Mouse (Mus musculus): ENCODE measurements at regions not wholly inside any gene's neighbourhood (a gene's known extent, or its start where the extent isn't known, plus 50 kb on each side); places are given as distances from the start of the nearest gene placed in this dataset.

DNA sequence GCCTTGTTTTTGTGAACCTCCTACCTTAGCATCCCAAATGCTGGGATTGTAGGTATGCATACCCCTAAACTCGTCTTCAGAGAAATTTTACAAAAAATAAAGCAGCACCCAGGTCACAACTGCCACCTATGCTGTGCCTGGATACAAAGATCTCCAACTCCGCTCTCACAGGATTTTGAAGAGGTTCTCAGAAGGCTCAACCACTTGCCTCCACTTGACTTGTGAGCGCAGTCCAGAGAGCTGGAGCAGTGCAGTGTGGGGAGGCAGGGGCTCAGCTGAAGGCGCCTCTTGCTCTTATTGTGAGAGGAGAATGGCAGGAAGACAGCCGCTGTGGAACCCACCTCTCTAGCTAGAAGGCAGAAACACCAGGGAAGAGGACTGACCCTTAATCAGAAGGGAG lies 182.9 kb downstream of the Rap2a start:
- no peak for DNase-seq

DNA sequence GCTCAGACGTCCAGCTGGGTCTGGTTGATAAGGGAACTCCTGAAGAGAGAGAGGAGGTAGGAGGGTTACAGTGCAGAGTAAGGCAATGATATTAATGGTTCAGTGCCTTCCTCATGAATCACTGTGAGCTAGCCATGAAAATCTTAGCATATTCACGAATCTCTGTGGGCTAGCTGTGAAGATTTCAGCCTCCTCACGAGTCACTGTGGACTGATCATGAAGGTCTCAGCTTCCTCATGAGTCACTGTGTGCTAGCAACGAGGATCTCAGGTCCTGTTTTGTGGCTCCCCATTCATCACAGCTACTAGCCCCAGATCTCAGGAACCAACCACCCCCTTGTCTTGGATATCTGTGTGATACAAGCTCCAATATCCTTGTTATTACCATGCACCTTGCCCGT lies 191.4 kb downstream of the Rap2a start:
- no peak for DNase-seq

DNA sequence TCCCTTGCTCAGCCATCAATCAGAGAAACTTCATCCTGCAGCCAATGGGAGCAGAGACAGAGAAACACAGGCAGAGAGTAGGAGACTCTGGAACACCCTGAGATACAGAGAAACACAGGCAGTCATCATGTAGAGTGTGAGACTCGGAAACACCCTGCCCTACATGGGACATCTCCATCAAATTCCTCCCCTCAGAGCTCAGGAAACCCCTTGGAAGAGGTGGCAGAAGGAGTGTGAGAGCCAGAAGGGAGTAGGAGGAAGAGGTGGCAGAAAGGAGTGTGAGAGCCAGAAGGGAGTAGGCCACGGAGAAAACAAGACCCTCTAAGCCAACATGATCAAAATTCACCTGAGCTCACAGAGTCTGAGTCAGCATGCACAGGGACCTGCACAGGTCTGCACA lies 197.5 kb downstream of the Rap2a start:
- DNase-seq = no peak

DNA sequence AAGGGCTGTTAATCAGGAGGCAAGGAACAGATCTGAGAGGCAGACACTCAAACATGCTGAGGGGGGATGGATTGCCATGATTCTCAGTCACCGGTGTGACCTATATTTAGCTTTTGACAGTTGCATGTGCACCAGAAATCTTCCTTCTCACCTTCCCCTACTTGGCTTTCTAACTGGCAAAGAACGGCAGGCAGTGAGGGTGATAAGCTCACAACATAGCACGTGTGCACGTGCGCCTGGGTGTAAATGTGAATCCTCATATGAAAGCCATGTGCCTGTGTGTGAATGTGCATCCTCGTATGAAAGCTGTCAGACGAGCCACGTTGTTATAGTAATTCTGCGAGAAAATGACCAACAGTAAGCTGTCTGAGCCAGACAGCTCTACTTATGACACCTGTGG lies 200.3 kb downstream of the Rap2a start:
- DNase-seq = no peak

DNA sequence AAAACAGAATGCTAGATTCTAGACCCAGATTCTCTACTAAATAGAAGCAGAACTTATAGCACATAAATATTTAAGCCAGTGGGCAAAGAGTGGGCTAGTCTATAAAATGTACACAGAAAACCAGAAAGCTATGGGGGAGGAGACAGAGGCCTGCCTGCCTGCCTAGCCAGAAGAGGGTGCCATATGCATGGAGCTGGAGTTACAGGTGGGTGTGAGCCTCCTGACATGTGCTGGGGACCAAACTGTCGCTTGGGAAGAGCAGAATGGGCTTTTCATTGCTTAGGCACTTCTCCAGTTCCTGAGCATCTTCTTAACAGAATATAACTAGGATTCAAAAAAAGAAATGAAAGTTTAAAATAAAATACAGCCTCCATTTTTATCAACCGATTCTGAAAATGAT lies 200.8 kb downstream of the Rap2a start:
- DNase-seq = no peak

DNA sequence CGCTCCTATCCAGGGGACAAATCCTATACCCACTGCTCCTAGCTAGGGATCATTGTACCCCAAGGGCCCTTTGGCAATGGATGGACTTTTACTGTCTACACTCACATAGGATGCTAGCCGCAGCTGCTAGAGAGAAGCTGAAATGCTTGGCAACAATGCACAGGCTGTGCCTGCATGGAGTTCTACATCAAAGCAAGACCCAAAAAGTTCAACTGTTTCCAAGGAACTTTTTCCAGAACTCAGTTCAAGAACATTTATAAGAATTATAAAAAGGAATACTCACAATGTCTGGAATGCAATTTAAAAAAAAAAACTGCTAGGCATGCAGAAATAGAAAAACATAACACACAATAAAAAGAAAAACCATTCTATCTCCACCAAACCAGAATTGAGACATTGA lies 202.0 kb downstream of the Rap2a start:
- no peak for DNase-seq

DNA sequence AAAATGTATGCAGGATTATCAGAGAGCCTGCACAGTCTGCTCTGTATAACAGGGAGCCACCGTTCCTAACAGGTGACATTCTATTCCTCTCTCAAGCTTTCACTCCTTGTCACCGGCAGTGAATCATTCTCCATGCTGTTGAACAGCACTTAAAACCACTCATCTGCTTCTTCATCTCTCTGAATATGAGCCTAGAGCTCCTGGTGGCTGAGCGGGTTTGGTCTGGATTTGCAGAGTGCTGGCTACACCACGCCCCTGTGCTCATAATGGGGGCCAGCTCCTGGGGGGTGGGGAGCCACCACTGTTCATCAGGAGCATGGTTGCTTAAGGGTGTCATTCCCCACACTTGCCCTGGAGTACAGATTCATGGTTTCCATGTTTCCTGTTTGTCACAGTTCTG lies 207.0 kb downstream of the Rap2a start:
- no peak for DNase-seq

DNA sequence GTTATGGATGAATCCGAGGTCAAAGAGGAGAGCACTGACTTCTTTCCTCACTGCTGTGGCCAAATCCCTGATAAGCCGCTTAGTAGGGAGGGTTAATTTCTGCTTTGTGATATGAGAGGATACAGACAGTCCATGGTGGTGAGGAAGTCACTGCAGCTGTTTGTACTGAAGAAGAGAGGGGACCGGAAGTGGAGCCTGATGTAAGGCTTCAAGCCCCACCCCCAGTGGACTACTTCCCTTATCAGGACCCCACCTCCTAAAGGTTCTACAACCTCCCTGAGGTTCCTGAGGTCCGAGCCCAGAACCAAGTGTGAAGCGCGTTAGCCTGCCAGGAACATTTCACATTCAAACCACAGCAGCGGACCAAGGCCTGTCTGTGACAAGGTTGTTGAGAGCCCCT lies 207.6 kb downstream of the Rap2a start:
- DNase-seq = no peak

DNA sequence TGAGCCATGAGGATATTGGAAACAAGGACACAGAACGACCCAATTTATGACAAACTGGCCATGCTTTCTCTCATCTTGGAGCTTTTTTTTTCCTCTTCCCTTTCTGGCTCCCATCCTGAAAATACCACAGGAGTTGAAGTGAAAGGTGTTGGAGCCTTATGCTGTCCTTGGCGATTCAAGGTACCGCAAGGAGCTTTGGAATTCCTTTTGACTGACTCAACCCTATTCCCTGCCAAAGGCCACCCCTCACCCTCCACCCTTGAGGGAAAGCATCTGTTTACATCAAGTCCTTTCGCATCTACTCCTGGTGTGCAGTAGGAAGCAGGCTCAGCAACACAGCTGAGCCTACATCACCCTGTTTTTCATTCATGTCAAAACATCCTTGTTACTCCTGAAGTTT lies 208.5 kb downstream of the Rap2a start:
- no peak for DNase-seq

DNA sequence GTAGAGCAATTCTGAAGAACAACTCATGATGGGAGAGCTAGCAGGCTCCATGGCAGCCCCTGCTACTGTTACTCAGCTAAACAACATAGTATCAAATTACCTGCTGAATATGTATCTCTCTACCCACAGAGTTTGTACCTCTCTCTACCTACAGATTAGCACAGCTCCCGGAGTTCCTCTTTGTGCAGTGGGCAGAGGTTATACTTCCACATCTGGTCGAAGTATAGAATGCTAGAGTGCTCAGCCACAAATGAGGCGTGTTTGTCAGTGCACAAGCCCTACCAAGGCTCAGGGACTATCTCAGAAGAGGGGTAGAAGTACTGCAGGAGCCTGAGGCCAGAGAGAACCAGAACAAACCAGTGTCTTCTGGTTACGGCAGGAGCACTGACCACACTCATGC lies 211.6 kb upstream of the Ipo5 start:
- DNase-seq = no peak

DNA sequence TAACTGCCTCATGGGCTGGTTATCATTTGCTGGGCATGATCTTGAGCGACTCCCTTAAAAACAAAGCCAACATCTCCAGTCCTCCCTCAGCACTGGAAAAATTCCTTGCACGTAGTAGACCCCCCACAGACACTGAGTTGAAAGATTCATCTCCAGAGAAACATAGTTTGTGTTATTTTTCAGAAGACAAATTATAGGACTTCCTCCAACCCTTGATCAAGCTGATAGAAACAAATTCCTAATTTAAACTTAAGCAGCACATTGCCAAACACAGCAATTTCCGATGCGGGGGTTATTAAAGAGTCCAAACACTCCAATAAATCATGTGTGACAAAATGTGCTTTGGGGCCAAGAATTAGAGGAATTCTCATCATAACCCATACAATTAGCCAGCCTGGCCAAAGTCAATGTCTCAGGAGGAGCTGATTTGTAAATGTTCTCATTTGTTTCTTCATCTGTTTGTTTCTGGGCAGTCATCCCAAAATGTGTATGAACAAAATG lies 205.7 kb upstream of the Ipo5 start:
- DNase-seq = no peak

DNA sequence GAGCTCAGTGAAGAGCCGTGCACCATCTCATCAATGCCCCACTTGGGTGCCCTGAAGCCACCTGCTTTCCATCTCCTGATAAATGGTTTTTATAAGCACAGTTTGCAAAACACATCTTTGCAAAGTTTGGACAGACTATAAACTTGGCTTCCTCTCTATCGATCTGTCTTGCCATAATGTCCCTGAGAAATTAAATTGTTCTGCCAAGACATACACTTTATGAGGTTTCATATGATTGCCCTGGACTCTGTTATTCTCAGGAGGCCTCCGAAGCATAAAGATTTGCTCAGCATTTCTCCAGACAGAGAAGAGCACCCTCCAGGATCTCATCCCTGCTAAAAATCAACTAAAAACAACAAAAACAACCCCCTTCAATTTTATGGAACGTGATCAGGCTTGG lies 200.2 kb upstream of the Ipo5 start:
- no peak for DNase-seq

DNA sequence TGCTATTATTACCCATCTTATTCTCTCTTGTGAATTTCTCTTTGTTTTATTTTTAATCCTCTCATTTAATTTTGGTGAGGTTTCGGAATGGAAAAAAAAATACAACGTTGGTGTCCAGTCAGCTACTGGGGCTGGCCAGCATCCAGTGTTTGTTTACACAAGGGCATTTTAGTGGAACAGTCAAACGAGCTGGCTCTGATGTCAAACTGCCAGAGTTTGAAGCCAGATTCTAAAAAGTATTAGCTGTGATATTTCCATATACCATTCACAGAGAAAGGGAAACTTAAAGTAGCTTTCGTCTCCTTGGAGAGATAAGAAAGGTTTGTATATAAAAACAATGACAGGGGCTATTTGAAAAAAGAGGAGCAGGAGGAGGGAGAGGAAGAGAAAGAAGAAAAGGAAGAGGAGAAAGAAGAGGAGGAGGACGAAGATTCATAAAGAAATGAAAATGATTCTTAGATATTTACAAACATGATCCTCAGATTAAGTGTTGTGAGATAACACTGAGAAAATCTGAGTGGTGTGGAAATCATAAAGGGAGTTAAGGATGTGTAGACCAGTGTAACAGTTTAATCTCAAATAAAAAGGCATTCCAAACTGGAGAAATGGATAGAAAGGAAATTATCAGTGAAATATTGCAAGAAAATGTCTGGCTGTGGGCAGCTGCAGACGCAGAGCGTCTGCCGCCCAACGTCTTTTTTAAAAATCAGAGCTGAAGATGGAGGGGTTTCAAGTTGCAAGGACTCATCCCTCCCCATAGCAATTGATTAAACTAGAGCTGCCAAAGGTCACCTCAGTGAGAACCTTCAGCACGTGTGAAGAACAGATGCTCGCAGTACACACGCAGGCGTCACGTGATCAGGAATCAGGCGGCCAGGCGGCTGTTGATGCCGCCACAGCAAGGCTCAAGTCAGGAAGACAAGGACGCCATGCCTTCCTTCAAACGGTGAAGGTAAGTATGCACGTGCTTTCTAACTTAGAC lies 190.3 kb upstream of the Ipo5 start:
- DNase-seq = no peak

DNA sequence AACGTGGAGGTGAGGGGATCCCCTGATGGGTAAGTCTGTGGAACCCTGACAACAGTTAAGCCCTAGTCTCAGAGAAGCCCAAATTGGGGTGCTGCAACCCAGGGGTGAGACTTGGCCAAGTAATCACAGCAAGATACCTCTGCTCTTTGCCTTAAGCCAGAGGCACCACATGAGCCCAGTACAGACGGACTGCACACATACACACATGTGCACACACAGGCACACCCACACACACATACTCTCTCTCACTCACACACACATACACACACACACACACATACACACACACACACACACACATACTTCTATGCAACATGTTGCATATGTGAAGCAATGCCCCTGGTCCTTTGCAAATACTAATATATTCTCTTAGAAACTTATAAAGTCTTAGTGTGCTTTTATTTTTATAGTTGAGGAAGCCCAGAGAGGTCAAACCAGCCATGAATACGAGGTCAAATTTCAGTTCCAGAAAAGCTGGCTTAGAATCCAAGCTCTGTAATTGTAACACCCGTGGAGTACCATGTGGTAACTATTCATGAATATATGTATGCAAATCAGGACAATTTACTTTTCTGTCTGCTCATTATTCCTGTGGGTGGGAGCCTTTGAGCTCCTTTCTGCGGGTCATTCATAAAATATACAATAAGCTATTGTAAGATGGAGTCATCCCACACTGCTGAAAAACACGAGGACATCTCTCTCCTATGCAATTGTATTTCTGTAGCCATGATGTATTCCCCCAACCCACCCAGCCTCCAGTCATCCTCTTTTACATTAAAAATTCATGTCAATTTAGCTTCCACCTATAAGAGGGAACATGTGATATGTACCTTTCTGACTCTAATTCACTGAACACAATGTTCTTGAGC lies 189.2 kb upstream of the Ipo5 start:
- DNase-seq = no peak

DNA sequence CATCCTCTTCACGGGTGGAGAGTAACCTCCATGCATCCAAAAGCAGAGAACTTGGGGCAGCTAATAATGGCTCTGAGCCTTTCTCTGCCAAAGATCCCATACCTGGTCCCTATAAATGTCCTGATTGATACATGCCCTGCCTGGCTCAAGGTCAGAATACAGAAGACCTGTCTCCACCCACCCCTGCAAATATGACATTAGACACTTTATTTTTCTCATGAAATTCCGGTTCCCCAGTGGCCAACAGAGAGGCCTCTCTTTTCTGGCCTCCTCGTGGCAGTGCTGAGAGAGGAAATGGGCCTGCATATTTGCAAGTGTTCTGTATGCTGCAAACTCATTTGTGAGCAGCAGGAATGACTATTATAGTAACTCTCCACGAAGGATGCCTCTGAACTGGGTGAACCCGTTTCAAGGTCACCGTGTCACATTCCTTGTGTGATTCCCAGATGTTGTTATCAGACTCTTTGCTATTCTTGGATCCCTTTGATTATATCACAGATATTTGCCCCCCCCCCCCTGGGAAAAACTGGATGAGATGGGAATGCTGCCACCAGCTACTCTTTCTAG lies 188.4 kb upstream of the Ipo5 start:
- DNase-seq = no peak

DNA sequence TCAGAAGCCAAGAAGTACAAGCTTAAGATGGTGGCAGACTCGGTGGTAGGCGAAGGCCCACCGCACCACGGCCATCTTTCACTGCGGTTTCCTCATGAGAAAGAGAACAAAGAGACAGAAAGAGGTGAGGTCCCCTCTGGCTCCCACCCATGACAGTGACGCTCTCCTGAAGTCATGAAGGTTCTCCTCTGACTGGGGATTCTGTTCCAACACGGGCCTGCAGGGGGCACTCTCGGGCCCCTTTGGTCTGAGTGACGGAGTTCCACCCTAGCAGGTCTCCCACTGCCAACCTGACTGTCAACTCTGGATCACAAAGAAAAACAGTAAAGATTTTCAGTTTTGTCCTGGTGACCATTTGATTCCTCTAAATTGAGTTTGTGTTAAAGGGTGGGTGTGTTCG lies 182.9 kb upstream of the Ipo5 start:
- DNase-seq = no peak

DNA sequence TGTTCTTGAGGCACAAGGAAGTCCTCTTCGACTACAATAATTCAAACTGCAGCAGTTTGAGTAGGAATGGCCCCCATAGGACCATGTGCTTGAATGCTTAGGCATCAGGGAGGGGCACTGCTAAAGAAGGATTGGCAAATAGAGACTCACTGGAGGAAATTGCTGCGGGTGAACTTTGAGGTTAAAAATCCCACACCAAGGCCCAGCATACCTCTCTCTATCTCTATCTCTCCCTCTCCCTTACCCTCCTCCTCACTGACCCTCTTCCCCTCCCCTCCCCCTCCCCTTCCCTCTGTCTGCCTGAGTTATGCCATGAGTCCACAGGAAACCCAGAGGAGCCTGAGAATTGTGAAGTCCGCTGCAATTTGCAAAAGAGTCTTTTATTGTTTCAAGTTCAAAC lies 180.8 kb upstream of the Ipo5 start:
- no peak for DNase-seq

DNA sequence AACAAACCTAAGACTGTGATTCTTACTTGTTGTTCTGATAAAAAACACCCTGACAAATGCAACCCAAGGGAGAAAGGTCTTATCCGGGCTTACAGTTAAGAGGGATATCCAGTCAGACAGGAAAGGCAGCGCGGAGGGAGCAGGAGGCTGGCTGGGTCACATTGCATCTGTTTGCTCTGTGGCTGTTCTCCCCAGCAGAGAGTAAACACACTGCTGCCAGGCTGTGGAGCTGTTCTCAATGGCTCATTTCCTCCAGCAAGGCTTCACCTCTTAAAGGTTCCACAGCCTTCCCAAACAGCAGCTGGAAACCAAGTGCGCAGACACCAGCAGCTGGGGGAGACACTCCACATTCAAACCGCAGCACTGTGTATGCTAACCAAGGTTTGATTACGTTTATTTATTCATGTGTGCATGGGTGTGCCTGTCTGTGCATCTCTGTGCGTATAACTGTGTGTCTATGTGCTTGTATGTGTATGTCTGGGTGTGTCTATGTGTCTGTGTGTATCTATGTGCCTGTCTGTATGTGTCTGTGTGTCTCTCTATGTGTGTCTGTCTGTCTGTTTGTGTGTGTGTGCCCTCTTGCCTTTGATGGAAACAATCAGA lies 179.2 kb upstream of the Ipo5 start:
- DNase-seq = no peak

DNA sequence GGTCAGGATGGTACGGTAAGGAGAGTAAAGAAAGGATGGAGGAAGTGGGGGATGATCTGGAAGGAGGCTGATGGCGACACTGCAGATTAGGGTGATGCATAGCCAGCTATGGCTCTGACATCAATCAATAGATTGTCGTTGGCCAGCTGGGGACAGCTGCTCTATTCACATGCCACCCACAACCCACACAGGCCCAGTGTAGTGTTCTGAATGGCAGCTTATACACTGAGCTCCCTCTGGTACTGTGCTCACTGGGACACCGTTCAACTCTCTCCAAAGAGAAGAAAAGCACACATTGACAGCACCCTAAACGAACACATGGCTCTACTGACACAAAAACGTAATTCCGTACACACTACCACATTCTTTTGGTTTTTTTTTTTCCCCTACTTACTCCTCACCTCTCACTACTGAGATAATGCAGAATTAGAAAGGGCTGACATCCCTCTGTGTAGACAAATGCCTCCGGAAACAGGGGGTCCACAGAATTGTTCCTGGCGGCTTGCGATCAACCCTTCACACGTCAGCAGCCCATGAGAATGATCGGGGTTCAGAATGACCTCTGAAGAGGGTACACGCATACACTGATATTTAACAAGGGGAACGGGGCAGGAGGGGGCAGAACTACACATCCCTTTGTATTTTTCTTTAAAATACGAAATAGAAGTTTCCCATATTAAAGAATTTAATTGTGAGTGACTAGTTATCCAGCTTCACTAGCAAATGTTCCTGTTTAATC lies 178.5 kb upstream of the Ipo5 start:
- no peak for DNase-seq

DNA sequence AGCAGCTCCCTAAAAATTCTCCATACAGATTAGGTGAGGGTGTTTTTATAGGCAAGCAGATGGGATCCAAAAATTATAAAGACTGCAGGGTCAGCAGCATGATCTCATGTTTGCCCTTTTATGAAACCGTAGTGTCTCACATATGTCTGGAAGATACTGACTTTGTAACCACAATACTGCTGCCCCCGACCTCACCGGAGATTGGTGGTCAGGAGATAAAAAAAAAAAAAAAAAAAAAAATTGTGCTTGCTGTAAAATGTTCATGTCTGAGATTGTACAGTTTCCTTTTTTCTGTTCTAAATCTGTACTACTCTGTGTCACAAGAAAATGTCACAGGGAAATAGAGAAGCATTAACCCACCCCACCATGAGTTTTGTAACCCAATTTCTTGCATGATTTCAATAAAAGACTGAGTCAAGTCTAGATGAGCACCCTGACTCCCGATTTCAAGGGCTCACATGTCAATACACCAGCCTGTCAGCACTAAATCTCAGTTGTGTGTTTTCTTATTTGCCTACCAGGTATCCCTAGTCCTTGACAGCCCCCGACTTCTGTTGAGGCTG lies 169.5 kb upstream of the Ipo5 start:
- no peak for DNase-seq

DNA sequence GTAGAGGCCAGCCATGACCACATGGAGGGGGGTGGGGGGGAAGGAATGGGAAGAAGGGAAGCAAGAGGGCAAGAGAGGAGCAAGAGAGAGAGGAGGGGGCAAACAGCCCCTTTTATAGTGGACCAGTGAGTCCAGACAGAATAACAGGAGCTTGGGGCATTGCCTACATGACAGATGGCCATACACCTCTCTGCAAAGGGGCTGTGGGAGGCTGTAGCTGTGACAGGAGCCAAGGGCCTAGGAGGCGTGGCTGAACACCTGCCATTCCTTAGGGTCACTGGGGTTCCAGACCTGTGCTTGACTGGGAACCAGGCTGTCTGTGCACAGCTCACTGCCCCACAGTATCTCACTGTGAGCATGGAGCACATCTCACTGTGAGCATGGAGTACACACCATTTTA lies 157.0 kb upstream of the Ipo5 start:
- no peak for DNase-seq

All from gastrocnemius, postnatal 10 days (tissue).